Mouse (Mus musculus) liver, embryonic 14.5 days (tissue): ENCODE data around the gene Rasef.

Experiments used
- CTCF ChIP-seq: IDR thresholded peaks from 2 replicates; pipeline ENCODE4 v1.5.1; 2016; ENCODE audit warnings: antibody characterized with exemption, low read depth, control low read depth
- EP300 ChIP-seq: IDR thresholded peaks from 2 replicates; pipeline ENCODE4 v1.6.1; 2016; ENCODE audit warnings: antibody characterized with exemption, low read depth

DNA sequence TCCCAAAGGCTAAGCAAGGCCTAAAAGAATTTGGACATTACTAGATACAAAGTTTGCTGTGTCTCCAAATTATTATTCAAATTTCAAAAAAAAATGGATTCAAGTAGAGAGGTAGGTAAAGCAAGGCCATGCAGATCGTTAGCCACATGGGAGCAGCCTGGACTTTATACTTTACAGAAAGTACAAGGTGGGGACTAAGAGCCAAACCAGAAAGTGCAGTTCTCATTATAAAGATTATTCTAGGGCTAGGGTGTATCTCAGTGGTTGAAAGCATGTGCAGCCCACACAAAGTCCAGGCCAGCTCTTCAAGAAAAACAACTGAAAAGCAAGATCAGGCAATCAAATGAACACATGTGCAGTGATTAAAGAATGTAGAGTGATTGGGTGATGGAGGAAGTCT is 72.0 kb downstream of the Rasef start:
- no peak for TF ChIP-seq CTCF
- no peak for TF ChIP-seq EP300
